Mouse (Mus musculus) small intestine, adult 2 months (tissue): Measurements from ENCODE around the gene Sorcs1.

Experiments used
- CTCF ChIP-seq: fragments of 200-500 bp; IDR thresholded peaks from 2 replicates; pipeline ENCODE4 v1.5.1; 2012; ENCODE audit warnings: low read depth, mild to moderate bottlenecking, control low read depth, inconsistent platforms, low read length, moderate library complexity, mixed read lengths; ENCODE audit not compliant: insufficient replicate concordance, insufficient read length; ENCODE audit errors: extremely low read depth
- POLR2A ChIP-seq: fragments of 200-500 bp; IDR thresholded peaks from 2 replicates; pipeline ENCODE4 v1.6.1; 2012; ENCODE audit warnings: low read depth, mild to moderate bottlenecking, control low read depth, inconsistent platforms, low read length, moderate library complexity

- TF ChIP-seq POLR2A (no peak), CTCF (no peak)
Observed at GRCm38 (mm10) chr19:50586182-50586581, 92.3 kb downstream of the Sorcs1 start.
